Mouse (Mus musculus) liver, adult 2 months (tissue): ENCODE results near the gene Knstrn.

Experiments used
- CTCF ChIP-seq: fragments of 200-500 bp; IDR thresholded peaks from 2 replicates; pipeline ENCODE4 v1.5.1; 2011; ENCODE audit warnings: low read depth, low read length, control low read depth
- POLR2A ChIP-seq: fragments of 200-500 bp; IDR thresholded peaks from 2 replicates; pipeline ENCODE4 v1.6.1; 2011; ENCODE audit warnings: low read length, control low read depth; ENCODE audit not compliant: insufficient read depth; ENCODE audit errors: extremely low read depth

- TF ChIP-seq CTCF (no peak), POLR2A (no peak)
These were observed 35.4 kb upstream of the Knstrn start for GRCm38 (mm10) chr2:118778418-118778817.
